Mouse (Mus musculus) monocyte, adult 2 months (primary cell): ENCODE measurements around the gene Cdk2ap1.
"Not testable (repeated sequence)": the region's sequence is repeated elsewhere in the genome, so short reads cannot be mapped to it uniquely, and the experiment has no call there.

Experiments used
- DNase-seq, 2 experiments: peaks; one replicate each; pipeline ENCODE4 v3.0.0; 2022; ENCODE audit warnings: low spot score in 2 of 2, low read depth in 1 of 2

Cdk2ap1 gene

GRCm38 (mm10) chr5:124351604-124352003, 11.3 kb downstream of the Cdk2ap1 start:
- no peak for DNase-seq

GRCm38 (mm10) chr5:124351111-124351560, 11.7 kb downstream of the Cdk2ap1 start:
- DNase-seq, result peak in 1 of 2 experiments; percentile 45

GRCm38 (mm10) chr5:124350350-124350749, 12.5 kb downstream of the Cdk2ap1 start:
- DNase-seq, result no peak

- no peak for DNase-seq
Observed at GRCm38 (mm10) chr5:124349196-124349595, 13.7 kb downstream of the Cdk2ap1 start.

GRCm38 (mm10) chr5:124342897-124343296, 20.0 kb downstream of the Cdk2ap1 start:
- no peak for DNase-seq

GRCm38 (mm10) chr5:124341753-124342339, 21.0 kb downstream of the Cdk2ap1 start:
- DNase-seq, result not testable (repeated sequence)

- no peak for DNase-seq
Observed at GRCm38 (mm10) chr5:124338791-124339190, 24.1 kb downstream of the Cdk2ap1 start.

- no peak for DNase-seq
Observed at GRCm38 (mm10) chr5:124337909-124338308, 25.0 kb downstream of the Cdk2ap1 start.

GRCm38 (mm10) chr5:124337103-124337502, 25.8 kb downstream of the Cdk2ap1 start:
- DNase-seq, result no peak

GRCm38 (mm10) chr5:124334392-124334791, 28.5 kb downstream of the Cdk2ap1 start:
- DNase-seq, result no peak

GRCm38 (mm10) chr5:124330086-124330485, 32.8 kb downstream of the Cdk2ap1 start:
- no peak for DNase-seq

GRCm38 (mm10) chr5:124327510-124328364, 35.1 kb downstream of the Cdk2ap1 start, which contains the start of the genes Mphosph9 and 2810006K23Rik:
TSS of gene Mphosph9 (minus strand) at chr5:124327972.
TSS of gene 2810006K23Rik (plus strand) at chr5:124328089.
- DNase-seq, result peak; percentile 98

- DNase-seq, result no peak
Observed at GRCm38 (mm10) chr5:124326829-124327228, 36.1 kb downstream of the Cdk2ap1 start.

- no peak for DNase-seq
Observed at GRCm38 (mm10) chr5:124317648-124318047, 45.2 kb downstream of the Cdk2ap1 start.

- no peak for DNase-seq
Observed at GRCm38 (mm10) chr5:124315941-124316340, 46.9 kb downstream of the Cdk2ap1 start.

GRCm38 (mm10) chr5:124315498-124315897, 47.4 kb downstream of the Cdk2ap1 start:
- no peak for DNase-seq

GRCm38 (mm10) chr5:124310091-124310490, 52.8 kb downstream of the Cdk2ap1 start:
- no peak for DNase-seq

- DNase-seq, result no peak
Observed at GRCm38 (mm10) chr5:124309155-124309554, 53.7 kb downstream of the Cdk2ap1 start.

GRCm38 (mm10) chr5:124302853-124303252, 60.0 kb downstream of the Cdk2ap1 start:
- not testable (repeated sequence) for DNase-seq

- no peak for DNase-seq
Observed at GRCm38 (mm10) chr5:124300132-124300531, 62.8 kb downstream of the Cdk2ap1 start.

GRCm38 (mm10) chr5:124299307-124299706, 63.6 kb downstream of the Cdk2ap1 start:
- DNase-seq, result not testable (repeated sequence)

GRCm38 (mm10) chr5:124296475-124296874, 66.4 kb downstream of the Cdk2ap1 start:
- DNase-seq, result no peak
